Comparison of ENCODE assay signal across 20 mouse cellular contexts in genomic region chr6:55455641-55456040, GRCm38 (mm10). TPM values are rescaled to one million over a fixed set of nuclear protein-coding genes. Genes with fewer than 3 reads are reported as not detected.
DNase-seq lines count a peak whose midpoint lies in the region; ATAC-seq lines count a peak whose summit lies in the region.
"Had no signal": no experiment of that assay in that cellular context is flagged by ENCODE, and none has a peak within 500 bp of the region (broad histone marks: within the 10 kb centered on the region; RNA-seq: fewer than 3 reads in every experiment).

No protein-coding gene starts in this region.

- 68% methylated on average over 5 of the region's 5 CpGs for WGBS in hindbrain, embryonic 15.5 days
- 74% methylated on average over 5 of the region's 5 CpGs for WGBS in neural tube, embryonic 14.5 days
- WGBS in intestine, embryonic 15.5 days, result 70% methylated on average over 5 of the region's 5 CpGs

- peak; percentile 75 for DNase-seq in cerebellum, adult 11-12 months
- no peak for DNase-seq in cerebellum, postnatal 4 days (ENCODE audit: low spot score in 2 of 2)
- peak; percentile 59 to 78 for DNase-seq in cerebellum, postnatal 14 days
- no peak for DNase-seq in embryo, embryonic 9.5 days (ENCODE audit: extremely low spot score)
- DNase-seq in adipocyte (ENCODE audit: low spot score), result no peak
- DNase-seq: adrenal gland, postnatal 25 days; gastrocnemius, postnatal 14 days; kidney, adult 11 months; kidney, postnatal 25 days; left cerebral cortex, postnatal 4 days; right cerebral cortex, postnatal 4 days; thymus, adult 2 months had no signal

- no peak overlapping the region for H3K27ac ChIP-seq in hindbrain, embryonic 15.5 days (replicated peaks)
- no peak overlapping the region for H3K27ac ChIP-seq in neural tube, embryonic 14.5 days (ENCODE audit: low read depth, low read length)
- no peak overlapping the region for H3K27ac ChIP-seq in intestine, embryonic 15.5 days
- H3K27ac ChIP-seq: embryonic facial prominence, embryonic 13.5 days; forebrain, embryonic 10.5 days; lung, embryonic 15.5 days had no signal

- H3K4me3 ChIP-seq in hindbrain, embryonic 15.5 days, result peak overlapping the region; percentile 73; the same call in 1 of the 2 replicates
- no peak overlapping the region for H3K4me3 ChIP-seq in neural tube, embryonic 14.5 days (ENCODE audit: low read depth, low read length)
- H3K4me3 ChIP-seq in intestine, embryonic 15.5 days (replicated peaks), result no peak overlapping the region
- H3K4me3 ChIP-seq: embryonic facial prominence, embryonic 13.5 days; forebrain, embryonic 10.5 days; lung, embryonic 15.5 days had no signal

- no peaks in the 10 kb centered on the region for H3K9me3 ChIP-seq in hindbrain, embryonic 15.5 days
- no peaks in the 10 kb centered on the region for H3K9me3 ChIP-seq in neural tube, embryonic 14.5 days (ENCODE audit: control insufficient read depth, low read length)
- H3K9me3 ChIP-seq in intestine, embryonic 15.5 days, result no peaks in the 10 kb centered on the region
- H3K9me3 ChIP-seq: embryonic facial prominence, embryonic 13.5 days; forebrain, embryonic 10.5 days; lung, embryonic 15.5 days had no signal

- H3K27me3 ChIP-seq in hindbrain, embryonic 15.5 days, result no peaks in the 10 kb centered on the region
- H3K27me3 ChIP-seq in neural tube, embryonic 14.5 days (ENCODE audit: control insufficient read depth, insufficient read depth, low read length), result peaks cover 2% of the 10 kb centered on the region; the same call in 1 of the 2 replicates
- H3K27me3 ChIP-seq in intestine, embryonic 15.5 days (replicated peaks), result peaks cover 36% of the 10 kb centered on the region

- H3K4me2 ChIP-seq in hindbrain, embryonic 15.5 days, result peak overlapping the region; percentile 71
- peak overlapping the region; percentile 79 for H3K4me2 ChIP-seq in neural tube, embryonic 14.5 days (ENCODE audit: low read depth, low read length)
- H3K4me2 ChIP-seq in intestine, embryonic 15.5 days (replicated peaks), result no peak overlapping the region
- H3K4me2 ChIP-seq: embryonic facial prominence, embryonic 13.5 days; heart, embryonic 11.5 days; liver, embryonic 11.5 days; lung, embryonic 15.5 days had no signal

- no peak for ATAC-seq in hindbrain, embryonic 15.5 days (ENCODE audit: low FRiP score, low read depth)
- no peak for ATAC-seq in neural tube, embryonic 14.5 days (ENCODE audit: low read depth)
- no peak for ATAC-seq in intestine, embryonic 15.5 days

- peaks cover 83% of the 10 kb centered on the region for H3K4me1 ChIP-seq in hindbrain, embryonic 15.5 days (replicated peaks)
- H3K4me1 ChIP-seq in neural tube, embryonic 14.5 days (ENCODE audit: control insufficient read depth, insufficient read depth, low read length), result peaks cover 20% of the 10 kb centered on the region
- H3K4me1 ChIP-seq in intestine, embryonic 15.5 days (replicated peaks), result peaks cover 20% of the 10 kb centered on the region; the same call in 1 of the 2 replicates

- H3K9ac ChIP-seq in hindbrain, embryonic 15.5 days, result 0 out of 2 replicates have a peak overlapping the region, but pooled peaks have one; percentile 0
- H3K9ac ChIP-seq in neural tube, embryonic 14.5 days (replicated peaks; ENCODE audit: low read depth, low read length), result no peak overlapping the region
- H3K9ac ChIP-seq in intestine, embryonic 15.5 days, result no peak overlapping the region
- H3K9ac ChIP-seq: embryonic facial prominence, embryonic 13.5 days; lung, embryonic 15.5 days had no signal

- peaks cover 2% of the 10 kb centered on the region; the same call in 1 of the 2 replicates for H3K36me3 ChIP-seq in hindbrain, embryonic 15.5 days
- no peaks in the 10 kb centered on the region for H3K36me3 ChIP-seq in neural tube, embryonic 14.5 days (ENCODE audit: control insufficient read depth, insufficient read depth, low read length)
- H3K36me3 ChIP-seq in intestine, embryonic 15.5 days, result no peaks in the 10 kb centered on the region
- H3K36me3 ChIP-seq: embryonic facial prominence, embryonic 13.5 days; forebrain, embryonic 10.5 days; lung, embryonic 15.5 days had no signal

RNA-seq across cellular contexts. Expression of gene Adcyap1r1, which starts 3.9 kb away (rescaled TPM):
- polyA plus RNA-seq in hindbrain, embryonic 15.5 days (2015; fragmentation: Nextera tagmentation; extraction: Ambion mirVana), result 60.0 and 64.1 TPM in 2 replicates
- polyA plus RNA-seq in neural tube, embryonic 14.5 days (2014; fragmentation: Nextera tagmentation; extraction: Ambion mirVana), result 70.7 and 79.3 TPM in 2 replicates
- polyA plus RNA-seq in intestine, embryonic 15.5 days (2015; fragmentation: Nextera tagmentation; extraction: Ambion mirVana), result 5.2 and 5.4 TPM in 2 replicates

Comparison
In these comparisons a context has a peak if more than half of its experiments do, and no peak if none do; other contexts are left out.
1. DNase-seq: peak in cerebellum, adult 11-12 months (single experiment) and cerebellum, postnatal 14 days (2 of 2); none in cerebellum, postnatal 4 days (0 of 2), embryo, embryonic 9.5 days (single experiment) and adipocyte (single experiment).